Mouse (Mus musculus) C2C12 (cell line): ENCODE results near the gene Spocd1.

Experiments used
- CTCF ChIP-seq: IDR thresholded peaks from one replicate; pipeline ENCODE4 v1.5.1; 2011; ENCODE audit not compliant: control insufficient read depth, insufficient read depth, insufficient read length
- MAX ChIP-seq: IDR thresholded peaks from one replicate; pipeline ENCODE4 v1.6.1; 2011; ENCODE audit warnings: mild to moderate bottlenecking, control low read depth
- MYOD1 ChIP-seq: IDR thresholded peaks from one replicate; pipeline ENCODE4 v1.6.1; 2011; ENCODE audit warnings: low read depth; ENCODE audit not compliant: control insufficient read depth, insufficient read length

DNA sequence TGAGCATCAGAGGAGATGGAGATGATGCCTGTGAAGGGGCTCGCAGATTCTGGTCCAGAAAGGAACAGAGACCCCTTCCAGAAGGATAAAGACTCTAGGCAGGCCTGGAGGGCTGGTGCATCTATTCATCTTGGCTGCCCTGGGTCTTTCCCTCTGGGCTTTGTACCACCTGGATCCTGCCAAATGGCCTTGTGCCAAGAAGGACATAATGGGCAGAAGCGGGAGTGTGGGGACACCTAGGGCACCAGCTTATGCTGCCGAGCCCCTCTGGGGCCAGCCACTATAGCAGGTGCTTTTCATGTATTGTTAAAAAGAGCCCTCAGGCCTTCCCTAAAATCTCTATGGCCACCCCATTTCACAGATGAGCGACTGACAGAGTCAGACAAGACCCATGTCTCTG, 49.2 kb downstream of the Spocd1 start:
- no peak for TF ChIP-seq CTCF
- TF ChIP-seq MYOD1, result no peak
- no peak for TF ChIP-seq MAX
